Mouse (Mus musculus) embryonic facial prominence, embryonic 14.5 days (tissue): Measurements from ENCODE around the gene Prl2c5. TPM values are rescaled to one million over a fixed set of nuclear protein-coding genes. Genes with fewer than 3 reads are reported as not detected.
"Not testable (repeated sequence)": the region's sequence is repeated elsewhere in the genome, so short reads cannot be mapped to it uniquely, and the experiment has no call there.

Source experiments
- ATAC-seq: fragments of 200-750 bp; cut with Nextera tagmentation; 2 replicates; pipeline ENCODE4 v1.8.0; 2017; ENCODE audit warnings: low read depth, moderate number of reproducible peaks, moderate TSS enrichment
- DNase-seq: peaks from one replicate; pipeline ENCODE4 v3.0.0-alpha.2; 2015; ENCODE audit warnings: low spot score
- H3K27ac ChIP-seq: fragments of 300-500 bp; sonication (generic); replicated peaks from 2 replicates; pipeline ENCODE4 v1.5.1; 2014; ENCODE audit warnings: low read depth, mild to moderate bottlenecking, low read length, moderate library complexity
- H3K27me3 ChIP-seq: fragments of 300-500 bp; sonication (generic); replicated peaks from 2 replicates; pipeline ENCODE4 v1.6.1; 2014; ENCODE audit warnings: low read length; ENCODE audit not compliant: control insufficient read depth, insufficient read depth
- H3K36me3 ChIP-seq: fragments of 300-500 bp; sonication (generic); 2 replicates; pipeline ENCODE4 v1.6.1; 2014; ENCODE audit warnings: low read length, mixed read lengths; ENCODE audit not compliant: control insufficient read depth, insufficient read depth
- H3K4me1 ChIP-seq: fragments of 300-500 bp; sonication (generic); 2 replicates; pipeline ENCODE4 v1.6.1; 2014; ENCODE audit warnings: antibody characterized with exemption, low read length; ENCODE audit not compliant: control insufficient read depth, insufficient read depth
- H3K4me2 ChIP-seq: fragments of 300-500 bp; sonication (generic); 2 replicates; pipeline ENCODE4 v1.6.1; 2014; ENCODE audit warnings: low read depth, mild to moderate bottlenecking, low read length, moderate library complexity, mixed read lengths
- H3K4me3 ChIP-seq: fragments of 300-500 bp; sonication (generic); 2 replicates; pipeline ENCODE4 v1.5.1; 2014; ENCODE audit warnings: low read depth, mild to moderate bottlenecking, low read length
- H3K9ac ChIP-seq: fragments of 300-500 bp; sonication (generic); 2 replicates; pipeline ENCODE4 v1.6.1; 2014; ENCODE audit warnings: low read depth, mild to moderate bottlenecking, low read length, moderate library complexity, mixed read lengths
- H3K9me3 ChIP-seq: fragments of 300-500 bp; sonication (generic); 2 replicates; pipeline ENCODE4 v1.6.1; 2016; ENCODE audit warnings: low read length; ENCODE audit not compliant: control insufficient read depth
- WGBS: fragments of 180-500 bp; shearing (Covaris S2); extraction: QIAGEN DNeasy Blood & Tissue Kit; methylation state at CpG from one replicate; pipeline ENCODE4 v1.1.7; 2014; 5-methylcytosine and 5-hydroxymethylcytosine counted together
- polyA plus RNA-seq: library from polyadenylated mRNA; unstranded; fragments of >200 nt; fragmentation: Nextera tagmentation; extraction: Ambion mirVana; gene quantifications from 2 replicates; pipeline ENCODE4 v1.2.1, GENCODE M21; 2014

Gene Prl2c5
- polyA plus RNA-seq = not detected in 2 replicates

DNA sequence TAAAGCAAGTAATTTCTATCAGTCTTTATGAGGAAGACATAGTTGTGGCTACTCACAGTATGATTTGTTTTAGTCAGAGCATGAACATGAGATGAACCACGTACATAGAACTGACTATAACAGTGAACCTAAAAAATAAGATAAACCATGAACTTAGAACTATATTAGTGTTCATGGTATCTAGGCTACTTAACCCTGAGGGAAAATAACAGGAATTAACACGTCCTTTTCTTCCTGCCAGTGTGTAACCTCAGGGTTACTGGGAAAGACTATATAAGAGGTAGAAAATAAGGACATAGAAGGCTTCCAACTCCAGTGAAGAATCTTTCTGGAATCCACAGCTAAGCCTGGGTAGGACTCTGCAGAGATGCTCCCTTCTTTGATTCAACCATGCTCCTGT lies at the start of gene Prl2c5:
Prl2c5 (plus strand) TSS at position 301 of the 400 bp plus-strand sequence.
- 61% methylated on average over 2 of the region's 2 CpGs for WGBS

DNA sequence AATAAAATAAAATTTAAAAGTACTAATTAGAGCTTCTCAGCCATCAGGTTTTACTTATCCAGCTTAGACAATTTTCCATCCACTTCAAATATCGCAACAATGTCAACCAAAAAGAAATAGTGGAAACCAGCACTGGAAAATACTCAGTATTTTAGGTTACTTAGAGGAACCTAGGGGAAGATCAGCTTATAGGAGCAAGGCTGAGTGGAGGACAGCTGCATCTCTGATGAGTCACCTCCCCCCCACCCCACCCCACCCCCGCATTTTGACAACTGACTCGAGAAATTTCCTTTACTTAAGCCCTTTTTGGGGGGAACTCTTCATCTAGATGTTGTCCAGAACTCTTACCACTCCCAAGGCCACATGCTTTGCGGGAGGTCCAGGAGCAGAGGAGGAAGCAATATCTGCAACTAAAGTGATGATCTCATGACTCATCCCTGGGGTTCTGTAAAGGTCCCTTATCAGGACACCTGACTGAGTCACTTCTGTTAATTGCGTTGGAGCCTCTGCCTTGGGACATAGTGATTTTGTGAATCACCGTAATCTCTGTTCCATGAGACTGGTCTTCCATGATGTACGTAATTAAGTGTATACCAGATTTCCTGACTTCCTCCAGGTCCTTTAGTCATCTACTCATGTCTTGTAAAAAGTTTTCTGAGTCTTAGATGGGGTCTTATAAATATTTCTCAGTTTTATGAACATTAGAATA lies 19.6 kb upstream of the Prl2c5 start:
- not testable (repeated sequence) for H3K36me3 ChIP-seq, H3K27ac ChIP-seq, H3K4me3 ChIP-seq, H3K9me3 ChIP-seq, H3K27me3 ChIP-seq, H3K4me1 ChIP-seq, H3K9ac ChIP-seq, ATAC-seq, H3K4me2 ChIP-seq, DNase-seq
- 70% methylated on average over 4 of the region's 7 CpGs for WGBS

More for the DNA sequence above, at the start of gene Prl2c5:
- H3K27ac ChIP-seq, H3K4me1 ChIP-seq, DNase-seq, H3K4me2 ChIP-seq, ATAC-seq, H3K9ac ChIP-seq, H3K36me3 ChIP-seq, H3K9me3 ChIP-seq, H3K4me3 ChIP-seq, H3K27me3 ChIP-seq: not testable (repeated sequence)

DNA sequence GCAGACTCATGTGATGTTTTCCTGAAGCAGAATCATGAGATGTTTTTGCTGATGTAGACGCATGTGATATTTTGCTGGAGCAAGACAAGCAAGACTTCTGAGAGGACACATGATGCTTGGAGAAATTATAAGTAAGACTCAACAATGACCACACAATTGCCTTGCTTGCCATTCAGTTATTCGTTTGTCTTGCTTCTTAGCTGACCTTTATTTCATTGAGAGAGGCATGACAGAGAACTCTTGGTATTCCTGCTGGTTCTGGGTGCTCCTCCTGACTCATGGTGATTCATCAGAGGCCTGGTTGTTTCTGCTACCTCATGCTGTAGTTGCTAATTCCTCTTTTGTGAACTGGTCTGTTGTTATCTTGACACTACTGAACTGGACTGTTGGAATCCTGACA lies 13.9 kb upstream of the Prl2c5 start:
- not testable (repeated sequence) for DNase-seq, H3K9ac ChIP-seq, H3K4me3 ChIP-seq, H3K27ac ChIP-seq, H3K9me3 ChIP-seq, H3K27me3 ChIP-seq, H3K36me3 ChIP-seq, H3K4me2 ChIP-seq, H3K4me1 ChIP-seq, ATAC-seq
- 65% methylated on average over 2 of the region's 2 CpGs for WGBS

DNA sequence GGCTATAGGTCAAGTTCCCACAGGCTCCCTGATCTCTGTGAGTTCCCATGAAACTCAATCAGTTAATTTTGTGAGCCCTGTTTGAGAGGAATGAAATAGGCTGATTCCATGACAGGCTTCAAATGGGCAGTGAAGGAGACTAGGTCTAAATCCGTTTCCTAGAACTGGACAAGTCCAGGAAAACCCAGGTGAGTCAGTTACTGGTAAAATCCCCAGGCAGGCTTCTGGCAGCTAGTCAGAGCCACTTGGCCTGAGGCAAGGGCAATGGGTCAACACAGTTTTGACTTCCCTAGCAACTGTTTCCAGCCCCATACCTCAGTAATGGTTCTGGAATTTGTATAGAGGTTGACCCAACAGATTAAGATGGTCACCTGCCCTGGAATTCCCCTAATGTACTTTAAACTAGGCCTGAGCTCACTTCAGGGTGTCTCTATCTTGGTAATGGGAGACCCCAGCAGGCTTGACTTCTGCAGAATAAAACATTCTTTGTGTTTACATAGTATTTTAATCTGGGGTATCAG lies 8.8 kb upstream of the Prl2c5 start:
- H3K4me1 ChIP-seq, H3K36me3 ChIP-seq, DNase-seq, H3K27me3 ChIP-seq, H3K9ac ChIP-seq, H3K27ac ChIP-seq, H3K4me3 ChIP-seq, H3K9me3 ChIP-seq, H3K4me2 ChIP-seq, ATAC-seq: not testable (repeated sequence)
- 50% methylated on average over 1 of the region's 1 CpGs for WGBS

DNA sequence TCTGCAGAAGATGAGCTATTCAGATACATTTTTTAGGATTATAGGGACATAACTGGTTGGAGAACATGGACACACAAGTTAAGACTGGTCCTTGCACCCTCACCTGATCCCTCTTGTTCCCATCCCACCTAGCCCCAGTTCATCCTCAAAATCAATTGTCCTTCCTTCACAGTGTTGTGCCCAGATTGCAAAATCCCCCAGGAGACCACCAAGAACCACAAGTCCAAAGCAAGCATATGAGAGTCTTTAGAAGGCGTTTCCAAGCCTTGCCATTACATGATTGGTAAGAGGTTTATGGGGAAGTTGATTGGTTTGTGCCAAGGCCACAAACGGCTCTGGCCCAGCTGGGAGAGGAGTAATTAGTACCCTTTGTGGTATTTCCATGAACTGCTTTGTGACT lies 6.8 kb upstream of the Prl2c5 start:
- not testable (repeated sequence) for H3K4me2 ChIP-seq, H3K4me3 ChIP-seq, ATAC-seq, H3K9ac ChIP-seq, DNase-seq, H3K9me3 ChIP-seq, H3K27ac ChIP-seq, H3K36me3 ChIP-seq, H3K4me1 ChIP-seq, H3K27me3 ChIP-seq
- WGBS = 70% methylated on average over 2 of the region's 2 CpGs

DNA sequence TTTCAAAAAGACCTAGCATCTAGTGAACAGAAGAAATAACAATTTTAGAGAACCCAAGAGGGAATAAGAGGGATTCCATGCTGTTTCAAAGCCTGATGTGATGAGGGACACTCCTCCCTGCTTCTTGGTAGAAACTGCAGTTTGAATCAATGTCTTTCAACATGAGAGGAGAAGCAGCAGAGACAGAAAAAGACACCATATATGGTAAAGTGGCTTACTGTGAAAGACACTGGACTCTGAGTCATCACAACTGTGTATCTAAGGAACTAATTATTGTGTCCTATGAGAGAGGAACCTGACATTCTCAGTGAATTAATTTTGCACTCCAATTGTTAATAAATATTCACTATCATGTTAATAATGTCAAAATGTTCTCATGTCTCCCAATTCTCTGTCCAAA lies 28.7 kb downstream of the Prl2c5 start:
- not testable (repeated sequence) for H3K9ac ChIP-seq, H3K4me1 ChIP-seq, H3K27ac ChIP-seq, H3K36me3 ChIP-seq, DNase-seq, H3K4me2 ChIP-seq, ATAC-seq, H3K4me3 ChIP-seq, H3K9me3 ChIP-seq, H3K27me3 ChIP-seq

DNA sequence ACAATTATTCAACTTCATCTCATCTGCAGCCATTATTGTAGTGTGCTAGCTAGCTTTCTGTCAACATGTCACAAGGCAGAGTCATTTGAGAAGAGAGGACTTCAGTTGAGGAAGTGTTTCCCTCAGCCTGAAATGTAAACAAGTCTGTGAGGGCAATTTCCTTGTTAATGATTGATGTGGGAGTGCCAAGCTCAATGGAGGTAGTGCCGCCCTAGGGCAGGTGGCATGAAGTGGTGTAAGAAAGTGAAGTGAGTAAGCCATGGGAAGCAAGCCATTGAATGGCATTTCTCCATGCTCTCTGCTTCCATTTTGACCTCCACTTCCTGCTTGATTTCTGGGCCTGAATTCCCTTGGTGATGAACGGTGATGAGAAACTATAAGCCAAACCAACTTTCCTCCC lies 33.8 kb downstream of the Prl2c5 start:
- 88% methylated on average over 2 of the region's 2 CpGs for WGBS
- H3K27me3 ChIP-seq, H3K36me3 ChIP-seq, H3K4me1 ChIP-seq, H3K9me3 ChIP-seq, H3K4me3 ChIP-seq, H3K27ac ChIP-seq, DNase-seq, ATAC-seq, H3K9ac ChIP-seq, H3K4me2 ChIP-seq: not testable (repeated sequence)

DNA sequence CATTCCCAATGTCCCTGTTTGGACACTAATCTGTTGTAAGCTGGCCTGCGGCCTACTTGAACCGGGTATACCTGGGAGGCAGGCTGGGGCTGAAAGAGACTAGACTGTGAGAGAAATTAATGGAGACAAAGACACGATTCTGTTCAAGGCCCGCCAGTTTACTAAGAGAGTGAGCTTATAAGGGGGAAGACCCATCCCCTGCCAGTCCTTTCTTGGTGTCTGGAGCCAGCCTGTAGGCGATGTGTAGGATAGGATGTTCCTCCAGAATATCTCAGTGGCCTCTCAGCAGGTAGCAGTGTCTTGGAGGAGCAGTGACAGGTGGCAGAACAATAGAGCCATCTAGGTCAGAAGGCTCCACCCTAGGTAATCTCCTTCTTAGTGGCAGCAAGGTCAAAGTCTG lies 37.7 kb downstream of the Prl2c5 start:
- H3K9me3 ChIP-seq, H3K27me3 ChIP-seq, ATAC-seq, H3K36me3 ChIP-seq, H3K9ac ChIP-seq, H3K4me3 ChIP-seq, H3K4me1 ChIP-seq, H3K27ac ChIP-seq, DNase-seq, H3K4me2 ChIP-seq: not testable (repeated sequence)
- 70% methylated on average over 5 of the region's 5 CpGs for WGBS

DNA sequence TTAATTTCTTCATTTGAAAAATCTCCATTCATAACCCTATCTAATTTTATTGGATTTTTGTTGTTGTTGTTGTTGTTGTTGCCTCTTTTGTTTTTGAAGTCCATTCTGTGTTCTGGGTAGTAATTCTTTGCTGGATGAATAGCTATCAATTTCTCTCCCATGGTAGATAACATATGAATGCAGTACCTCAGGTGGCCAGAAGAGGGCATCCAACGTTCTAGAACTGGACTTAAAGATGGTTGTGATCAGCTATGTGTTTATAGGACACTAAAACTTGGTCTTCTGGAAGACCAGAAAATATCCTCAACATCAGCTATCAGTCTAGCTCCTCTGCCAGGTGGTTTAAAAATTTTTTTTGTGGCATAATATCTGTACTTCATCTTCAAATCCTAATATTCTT lies 54.9 kb downstream of the Prl2c5 start:
- H3K4me2 ChIP-seq, H3K9me3 ChIP-seq, H3K27me3 ChIP-seq, ATAC-seq, H3K4me3 ChIP-seq, H3K36me3 ChIP-seq, H3K4me1 ChIP-seq, H3K9ac ChIP-seq, H3K27ac ChIP-seq: not testable (repeated sequence)
- 0% methylated on average over 1 of the region's 1 CpGs for WGBS
- DNase-seq = peak; percentile 0
